Mouse (Mus musculus): ENCODE measurements at regions not wholly inside any gene's neighbourhood (a gene's known extent, or its start where the extent isn't known, plus 50 kb on each side); places are given as distances from the start of the nearest gene placed in this dataset.

- DNase-seq (ENCODE audit: low spot score in 2 of 2): no peak
Measured at GRCm38 (mm10) chr2:92750672-92751071, 151.2 kb downstream of the Chst1 start.

DNA sequence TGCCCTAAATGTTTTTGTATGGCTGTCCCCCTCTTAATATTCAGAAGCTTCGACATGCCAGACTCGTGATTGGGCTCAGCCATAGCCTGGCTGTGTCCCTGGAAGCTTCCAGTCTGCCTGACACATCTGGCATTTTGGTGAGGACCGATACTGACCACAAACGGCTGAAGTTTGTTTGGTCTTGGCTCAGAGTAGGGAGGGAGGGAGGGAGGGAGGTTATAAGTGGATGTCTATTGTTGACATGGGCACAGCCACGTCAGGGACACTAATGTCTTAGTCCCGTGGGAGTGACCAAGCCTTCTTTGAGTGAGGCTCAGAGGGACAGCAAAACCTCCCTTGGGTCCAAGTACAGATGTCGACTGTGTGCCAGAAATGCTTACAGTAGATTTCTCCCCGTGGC lies 151.7 kb downstream of the Chst1 start:
- DNase-seq (ENCODE audit: low spot score in 2 of 2): no peak

DNA sequence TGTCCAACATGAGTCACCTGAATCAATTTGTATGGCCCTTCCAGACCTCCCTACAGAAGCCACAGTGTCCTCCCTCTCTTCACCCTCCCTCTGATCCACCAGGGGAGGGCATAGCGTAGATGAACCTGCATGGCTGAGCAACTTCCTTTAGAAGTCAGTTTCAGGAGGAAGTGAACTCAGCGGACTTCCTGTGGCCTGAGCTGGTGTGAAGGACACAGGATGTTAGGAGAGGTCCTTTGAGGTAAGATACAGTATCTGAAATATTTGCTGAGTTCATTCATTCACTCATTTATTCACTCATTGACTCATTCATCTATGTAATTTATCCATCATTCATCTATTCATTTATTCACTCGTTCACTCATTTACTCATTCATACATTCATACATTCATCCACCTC lies 152.6 kb downstream of the Chst1 start:
- DNase-seq (ENCODE audit: low spot score in 2 of 2): no peak

DNA sequence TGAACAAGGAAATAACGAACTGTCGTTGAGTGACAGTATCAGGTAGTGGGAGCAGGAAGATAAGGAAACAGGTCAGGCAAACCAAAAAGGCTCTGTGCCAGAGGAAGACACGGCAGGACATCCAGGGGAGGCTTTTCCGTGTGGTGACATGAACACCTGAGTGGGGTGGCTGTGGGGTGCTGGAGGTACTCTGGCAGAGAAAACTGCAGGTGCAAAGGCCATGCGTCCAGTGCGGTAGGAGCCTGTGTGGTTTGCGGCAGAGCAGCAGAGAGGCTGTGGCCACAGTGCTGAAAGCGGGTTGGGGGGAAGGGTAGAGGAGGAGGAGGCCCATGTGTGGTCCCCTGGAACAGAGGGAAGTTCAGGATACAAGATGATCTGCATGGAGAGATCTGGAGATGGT lies 153.3 kb downstream of the Chst1 start:
- no peak for DNase-seq (ENCODE audit: low spot score in 2 of 2)

GRCm38 (mm10) chr2:92754505-92755280 lies 155.2 kb downstream of the Chst1 start:
- no peak for DNase-seq (ENCODE audit: low spot score in 2 of 2)

DNA sequence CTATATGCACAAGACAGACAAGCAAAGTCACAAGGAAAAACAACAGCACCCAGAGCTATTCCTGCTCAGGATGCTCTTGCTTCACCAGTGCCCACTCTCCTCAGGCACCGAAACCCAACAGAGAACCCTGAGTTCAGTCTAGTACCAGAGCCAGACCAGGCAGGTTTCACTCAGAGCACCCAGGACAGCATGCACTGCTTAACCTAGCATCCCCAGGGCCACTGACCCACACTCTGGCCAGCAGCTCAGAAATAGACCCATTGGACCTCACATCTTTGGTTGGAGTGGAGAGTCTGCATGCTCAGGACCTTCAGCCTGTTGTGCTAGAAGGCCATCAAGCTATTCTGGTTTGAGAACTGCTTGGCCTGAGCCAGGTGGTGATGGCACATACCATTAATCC lies 157.0 kb downstream of the Chst1 start:
- no peak for DNase-seq (ENCODE audit: low spot score in 2 of 2)

DNA sequence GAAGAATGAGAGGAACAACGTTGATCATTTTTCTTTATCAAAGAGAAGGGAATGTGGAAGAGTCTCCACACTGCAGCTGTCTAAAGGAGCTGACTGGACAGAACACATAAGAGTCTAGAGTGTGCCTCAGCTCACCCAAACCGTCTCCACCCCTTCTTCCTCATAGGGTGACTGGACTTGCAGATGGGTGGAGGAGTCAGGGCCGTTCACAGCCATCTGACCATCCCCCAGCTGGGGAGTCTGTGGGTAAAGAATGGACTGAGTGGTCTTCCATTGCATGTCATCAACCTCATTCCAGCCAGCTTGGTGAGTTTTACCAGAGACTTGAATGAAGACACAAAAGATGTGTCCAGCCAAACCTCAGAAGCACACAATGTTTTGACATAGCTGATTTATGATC lies 156.1 kb upstream of the Syt13 start:
- DNase-seq (ENCODE audit: low spot score in 2 of 2): no peak

DNA sequence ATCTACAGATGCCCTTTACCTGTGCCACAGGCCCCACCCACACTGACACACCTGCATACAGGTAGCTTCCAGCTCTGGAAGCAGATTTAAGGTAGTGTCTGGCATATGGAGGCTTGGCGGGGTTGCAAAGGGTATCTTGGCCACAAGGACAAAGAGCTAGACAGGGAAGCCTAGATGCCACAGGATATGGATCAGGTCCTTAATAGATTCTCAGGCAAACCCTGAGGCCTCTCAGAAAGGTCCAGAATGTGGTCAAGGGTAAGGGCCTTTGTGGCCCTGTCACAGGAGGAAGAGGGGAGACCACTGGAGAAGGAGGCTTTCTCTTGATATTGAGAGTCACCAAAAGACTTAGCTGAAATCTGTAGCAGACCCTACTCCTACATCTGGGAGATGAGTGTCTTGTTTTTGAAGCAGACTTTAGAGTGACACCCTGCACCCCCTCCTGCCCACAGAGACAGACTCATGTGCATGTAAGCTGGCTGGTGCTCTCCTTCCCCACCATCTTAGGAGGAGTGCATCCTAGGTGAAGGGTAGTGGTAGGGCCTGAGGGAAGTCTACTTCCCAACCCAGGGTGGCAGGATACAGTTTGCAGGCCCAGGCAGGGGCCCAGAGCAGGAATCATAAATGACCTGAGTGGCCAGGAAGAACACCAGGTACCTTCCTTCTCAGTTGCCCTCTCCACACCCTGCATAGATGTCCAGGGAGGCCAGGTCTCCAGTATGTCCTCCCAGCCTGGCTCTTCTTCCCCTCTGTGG lies 150.8 kb upstream of the Syt13 start:
- DNase-seq (ENCODE audit: low spot score in 2 of 2): no peak

GRCm38 (mm10) chr2:92767476-92768005 lies 147.4 kb upstream of the Syt13 start:
- DNase-seq (ENCODE audit: low spot score in 2 of 2): no peak

- DNase-seq (ENCODE audit: low spot score in 2 of 2): no peak
Measured at GRCm38 (mm10) chr2:92768088-92768487, 146.8 kb upstream of the Syt13 start.

DNA sequence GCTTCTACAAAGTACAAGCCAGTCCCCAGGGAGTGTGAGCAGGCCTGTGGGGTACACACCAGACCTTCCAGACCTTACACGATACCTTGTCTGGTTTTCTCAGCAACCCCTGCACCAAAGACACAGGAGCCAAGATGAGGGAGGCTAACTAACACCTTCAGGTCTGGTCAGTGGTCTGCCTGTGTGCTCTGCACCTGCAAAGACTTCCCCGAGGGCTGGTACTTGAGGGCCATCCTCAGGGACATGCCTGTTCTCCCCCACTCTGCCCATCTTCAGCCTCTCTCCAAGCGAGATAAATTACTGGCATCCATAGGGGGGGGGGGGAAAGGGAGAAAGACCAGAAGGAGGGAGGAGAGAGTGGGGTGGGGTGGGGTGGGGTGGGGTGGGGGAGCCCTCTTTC lies 145.8 kb upstream of the Syt13 start:
- DNase-seq (ENCODE audit: low spot score in 2 of 2): no peak

DNA sequence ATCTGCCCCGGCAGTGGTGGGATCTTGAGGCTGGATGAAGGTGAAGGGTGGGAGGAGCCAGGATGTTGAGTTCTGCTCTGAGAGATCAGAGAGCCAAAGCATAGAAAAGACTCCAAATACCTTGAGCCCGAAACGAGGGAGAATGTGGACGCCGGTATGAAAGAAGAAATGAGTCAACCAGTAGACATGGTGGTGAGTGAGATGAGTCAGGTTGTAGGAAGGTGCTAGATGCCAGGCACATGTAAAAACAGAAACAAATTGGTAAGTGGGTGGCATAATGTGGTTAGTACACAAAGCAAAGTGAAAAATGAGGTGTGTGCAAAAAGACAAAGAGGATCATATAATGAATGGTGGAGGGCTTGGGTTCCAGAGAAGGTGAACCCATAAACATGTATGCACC lies 144.8 kb upstream of the Syt13 start:
- DNase-seq (ENCODE audit: low spot score in 2 of 2): no peak

- peak in 1 of 2 experiments; percentile 22 for DNase-seq (ENCODE audit: low spot score in 2 of 2)
Measured at GRCm38 (mm10) chr2:92772623-92773022, 142.3 kb upstream of the Syt13 start.

DNA sequence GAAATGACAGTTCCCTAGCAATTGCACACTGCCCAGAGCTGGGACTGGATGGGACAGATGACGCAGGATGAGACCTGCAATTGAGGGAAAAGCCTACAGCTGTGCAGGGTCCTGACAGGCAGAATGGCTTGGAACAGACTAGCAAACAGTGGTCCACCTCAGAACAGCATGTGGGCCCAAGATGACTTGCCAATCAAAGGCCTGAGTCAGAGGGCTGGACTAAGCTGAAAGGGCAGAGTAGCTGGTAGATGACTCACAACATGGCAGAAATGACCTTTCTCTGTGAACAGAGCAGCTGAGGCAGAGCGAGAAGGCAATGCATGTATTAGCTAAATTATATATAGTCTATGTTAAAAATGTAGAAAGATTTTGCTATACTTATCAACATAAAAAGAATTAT lies 138.4 kb upstream of the Syt13 start:
- DNase-seq (ENCODE audit: low spot score in 2 of 2): no peak

GRCm38 (mm10) chr2:92779101-92779500 lies 135.8 kb upstream of the Syt13 start:
- no peak for DNase-seq (ENCODE audit: low spot score in 2 of 2)

DNA sequence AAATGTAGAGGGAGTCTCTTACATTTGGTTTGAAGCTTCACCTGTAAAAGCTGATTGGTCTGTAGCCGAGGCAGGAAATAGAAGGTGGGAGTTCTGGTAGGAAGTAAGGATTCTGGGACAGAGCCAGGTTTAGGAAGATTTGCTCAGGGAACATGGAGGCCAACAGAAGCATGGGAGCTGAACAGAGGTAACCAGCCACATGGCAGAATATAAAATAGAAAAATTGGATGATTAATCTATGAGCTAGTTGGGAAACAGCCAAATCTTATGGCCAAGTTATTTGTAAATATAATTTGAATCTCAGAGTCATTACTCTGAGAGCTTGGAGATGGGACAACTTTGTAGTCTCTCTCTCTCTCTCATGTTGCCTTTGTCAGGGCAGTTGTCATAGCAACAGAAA lies 134.9 kb upstream of the Syt13 start:
- DNase-seq (ENCODE audit: low spot score in 2 of 2): no peak

- DNase-seq (ENCODE audit: low spot score in 2 of 2): no peak
Measured at GRCm38 (mm10) chr2:92781451-92781850, 133.4 kb upstream of the Syt13 start.

- DNase-seq (ENCODE audit: low spot score in 2 of 2): no peak
Measured at GRCm38 (mm10) chr2:92782621-92783020, 132.3 kb upstream of the Syt13 start.

DNA sequence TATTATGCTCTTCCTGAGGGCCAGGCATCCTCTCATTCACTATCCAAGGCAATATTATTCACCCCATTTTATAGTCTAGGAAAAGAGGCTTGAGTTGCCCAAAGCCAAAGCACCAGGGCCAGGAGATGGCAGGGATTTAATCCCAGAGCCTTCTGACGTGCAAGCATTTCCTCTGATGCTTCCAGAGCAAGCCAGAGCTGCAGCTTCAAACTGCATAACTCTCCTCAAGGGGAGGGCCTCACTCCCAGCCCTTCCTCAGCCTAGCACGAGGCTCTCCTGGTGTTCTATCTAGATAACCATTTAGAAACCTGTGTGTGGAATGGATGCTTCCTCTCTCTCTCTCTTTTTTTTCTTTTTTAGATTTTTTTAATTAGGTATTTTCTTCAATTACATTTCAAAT lies 130.0 kb upstream of the Syt13 start:
- DNase-seq (ENCODE audit: low spot score in 2 of 2): no peak

DNA sequence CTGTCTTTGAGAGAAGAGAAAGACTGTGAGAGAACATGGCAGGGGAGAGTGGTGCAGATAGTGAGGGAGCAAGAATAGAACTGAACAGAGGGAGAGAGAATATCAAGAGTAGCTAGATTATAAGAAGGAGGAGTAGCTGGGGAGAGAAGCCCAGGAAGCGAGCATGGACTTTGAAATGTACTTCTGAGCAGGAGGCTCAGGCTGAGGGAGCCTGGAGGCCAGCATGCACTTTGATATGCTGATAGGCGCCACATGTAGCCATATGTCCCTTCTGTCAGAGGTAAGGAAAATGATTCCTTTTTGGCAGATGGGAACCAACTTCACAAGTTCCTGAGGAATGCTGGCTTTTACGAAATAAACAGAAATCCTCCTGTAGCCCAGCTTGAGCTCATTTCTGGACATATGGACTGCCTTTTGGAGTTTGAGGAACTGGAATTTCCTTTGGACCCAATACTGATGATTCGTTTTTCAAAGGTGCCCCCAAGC lies 126.9 kb upstream of the Syt13 start:
- no peak for DNase-seq (ENCODE audit: low spot score in 2 of 2)

GRCm38 (mm10) chr2:92788875-92789274 lies 126.0 kb upstream of the Syt13 start:
- no peak for DNase-seq (ENCODE audit: low spot score in 2 of 2)

DNA sequence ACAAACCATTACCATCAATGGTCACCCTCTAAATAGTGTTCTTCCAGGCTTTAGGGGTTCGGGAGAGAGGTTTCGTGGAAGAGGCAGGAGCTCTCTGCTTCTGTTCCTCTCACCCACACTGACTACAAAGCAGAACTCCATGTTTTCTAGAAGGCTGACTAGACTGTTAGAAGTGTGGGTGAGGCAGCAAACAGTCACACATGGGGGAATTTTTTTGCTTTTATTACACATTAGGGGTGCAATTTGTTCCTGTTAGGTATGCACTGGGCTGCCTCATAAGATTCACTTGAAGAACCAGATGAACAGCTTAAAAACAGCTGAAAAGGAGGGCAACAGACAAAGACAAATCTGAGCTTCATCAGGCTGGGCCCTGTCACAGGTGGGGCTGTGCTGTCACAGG lies 124.5 kb upstream of the Syt13 start:
- DNase-seq (ENCODE audit: low spot score in 2 of 2): no peak
